Mouse (Mus musculus): ENCODE results near the gene Gprin3. TPM values are rescaled to one million over a fixed set of nuclear protein-coding genes. Genes with fewer than 3 reads are reported as not detected.

Gprin3 gene
- total RNA-seq (2014; rRNA removed) (26.9 and 33.4 TPM in 2 replicates), polyA plus RNA-seq (2012; rRNA removed) (1.6 and 1.9 TPM in 2 replicates)

GRCm38 (mm10) chr6:59425824-59426533 is at the start of gene Gprin3:
Gene Gprin3, minus strand, starts transcription at chr6:59426294.
- DNase-seq (ENCODE audit: extremely low read depth, low read depth, low spot score), result peak; percentile 86
- H3K9ac ChIP-seq (ENCODE audit: low read depth, low read length), result peak within 1 kb of the TSS; percentile 76
- peaks cover 21% of the 10 kb centered on the region for H3K4me1 ChIP-seq (ENCODE audit: control insufficient read depth, insufficient read depth, low read length)
- peak within 1 kb of the TSS; percentile 83 for H3K27ac ChIP-seq (replicated peaks; ENCODE audit: insufficient read depth, low read depth, low read length)
- peak within 1 kb of the TSS; percentile 87 for H3K4me3 ChIP-seq (ENCODE audit: insufficient read depth, low read depth, low read length)
- WGBS, result 3% methylated on average over 34 of the region's 34 CpGs
- peaks cover 21% of the 10 kb centered on the region for H3K79me2 ChIP-seq (ENCODE audit: control insufficient read depth, insufficient read depth, low read length)
- no peaks in the 10 kb centered on the region for H3K27me3 ChIP-seq (ENCODE audit: control insufficient read depth, insufficient read depth, low read length)
- no peak for TF ChIP-seq CTCF (IDR thresholded peaks at IDR 0.05; ENCODE audit: low read depth, low read length)
- peak; percentile 71 for TF ChIP-seq POLR2A (IDR thresholded peaks at IDR 0.05; ENCODE audit: extremely low read depth, insufficient read depth, low read length)
- H3K36me3 ChIP-seq (ENCODE audit: control insufficient read depth, insufficient read depth, low read length), result no peaks in the 10 kb centered on the region

- H3K4me1 ChIP-seq (ENCODE audit: control insufficient read depth, insufficient read depth, low read length), result peaks cover 8% of the 10 kb centered on the region; the same call in 1 of the 2 replicates
- no peak for TF ChIP-seq POLR2A (IDR thresholded peaks at IDR 0.05; ENCODE audit: extremely low read depth, insufficient read depth, low read length)
- TF ChIP-seq CTCF (IDR thresholded peaks at IDR 0.05; ENCODE audit: low read depth, low read length), result no peak
- H3K27me3 ChIP-seq (ENCODE audit: control insufficient read depth, insufficient read depth, low read length), result no peaks in the 10 kb centered on the region
- H3K79me2 ChIP-seq (ENCODE audit: control insufficient read depth, insufficient read depth, low read length), result no peaks in the 10 kb centered on the region
- no peaks in the 10 kb centered on the region for H3K36me3 ChIP-seq (ENCODE audit: control insufficient read depth, insufficient read depth, low read length)
- no peak overlapping the region for H3K27ac ChIP-seq (replicated peaks; ENCODE audit: insufficient read depth, low read depth, low read length)
- no peak overlapping the region for H3K9ac ChIP-seq (ENCODE audit: low read depth, low read length)
- no peak overlapping the region for H3K4me3 ChIP-seq (ENCODE audit: insufficient read depth, low read depth, low read length)
- DNase-seq (ENCODE audit: extremely low read depth, low read depth, low spot score), result no peak
Observed at GRCm38 (mm10) chr6:59458861-59459260, 32.8 kb upstream of the Gprin3 start.

- peak; percentile 76 for DNase-seq (ENCODE audit: extremely low read depth, low read depth, low spot score)
- Histone ChIP-seq H3K27me3 (ENCODE audit: control insufficient read depth, insufficient read depth, low read length) (no peaks in the 10 kb centered on the region), H3K27ac (replicated peaks; ENCODE audit: insufficient read depth, low read depth, low read length) (no peak overlapping the region; the same call in 1 of the 2 replicates), H3K36me3 (ENCODE audit: control insufficient read depth, insufficient read depth, low read length) (no peaks in the 10 kb centered on the region), H3K9ac (ENCODE audit: low read depth, low read length) (no peak overlapping the region), H3K4me1 (ENCODE audit: control insufficient read depth, insufficient read depth, low read length) (peaks cover 11% of the 10 kb centered on the region; the same call in 1 of the 2 replicates), H3K4me3 (ENCODE audit: insufficient read depth, low read depth, low read length) (no peak overlapping the region), H3K79me2 (ENCODE audit: control insufficient read depth, insufficient read depth, low read length) (no peaks in the 10 kb centered on the region)
- TF ChIP-seq POLR2A (IDR thresholded peaks at IDR 0.05; ENCODE audit: extremely low read depth, insufficient read depth, low read length) (no peak), CTCF (IDR thresholded peaks at IDR 0.05; ENCODE audit: low read depth, low read length) (no peak)
- WGBS, result 9% methylated on average over 1 of the region's 1 CpGs
Observed at GRCm38 (mm10) chr6:59456116-59456515, 30.0 kb upstream of the Gprin3 start.

- no peak for TF ChIP-seq CTCF (IDR thresholded peaks at IDR 0.05; ENCODE audit: low read depth, low read length)
- TF ChIP-seq POLR2A (IDR thresholded peaks at IDR 0.05; ENCODE audit: extremely low read depth, insufficient read depth, low read length), result no peak
- peaks cover 16% of the 10 kb centered on the region; the same call in 1 of the 2 replicates for H3K4me1 ChIP-seq (ENCODE audit: control insufficient read depth, insufficient read depth, low read length)
- H3K4me3 ChIP-seq (ENCODE audit: insufficient read depth, low read depth, low read length), result no peak overlapping the region
- H3K79me2 ChIP-seq (ENCODE audit: control insufficient read depth, insufficient read depth, low read length), result no peaks in the 10 kb centered on the region
- peak; percentile 98 for DNase-seq (ENCODE audit: extremely low read depth, low read depth, low spot score)
- H3K36me3 ChIP-seq (ENCODE audit: control insufficient read depth, insufficient read depth, low read length), result no peaks in the 10 kb centered on the region
- H3K27me3 ChIP-seq (ENCODE audit: control insufficient read depth, insufficient read depth, low read length), result no peaks in the 10 kb centered on the region
- WGBS, result 28% methylated on average over 3 of the region's 3 CpGs
- H3K9ac ChIP-seq (ENCODE audit: low read depth, low read length), result no peak overlapping the region
- peak overlapping the region; percentile 77; the same call in 1 of the 2 replicates for H3K27ac ChIP-seq (replicated peaks; ENCODE audit: insufficient read depth, low read depth, low read length)
Observed at GRCm38 (mm10) chr6:59451348-59451747, 25.3 kb upstream of the Gprin3 start.

GRCm38 (mm10) chr6:59445101-59445503 is 19.0 kb upstream of the Gprin3 start:
- Histone ChIP-seq H3K79me2 (ENCODE audit: control insufficient read depth, insufficient read depth, low read length) (no peaks in the 10 kb centered on the region), H3K4me1 (ENCODE audit: control insufficient read depth, insufficient read depth, low read length) (peaks cover 4% of the 10 kb centered on the region; the same call in 1 of the 2 replicates), H3K9ac (ENCODE audit: low read depth, low read length) (no peak overlapping the region), H3K4me3 (ENCODE audit: insufficient read depth, low read depth, low read length) (no peak overlapping the region), H3K27me3 (ENCODE audit: control insufficient read depth, insufficient read depth, low read length) (no peaks in the 10 kb centered on the region), H3K36me3 (ENCODE audit: control insufficient read depth, insufficient read depth, low read length) (no peaks in the 10 kb centered on the region), H3K27ac (replicated peaks; ENCODE audit: insufficient read depth, low read depth, low read length) (no peak overlapping the region)
- TF ChIP-seq POLR2A (IDR thresholded peaks at IDR 0.05; ENCODE audit: extremely low read depth, insufficient read depth, low read length), result no peak
- TF ChIP-seq CTCF (IDR thresholded peaks at IDR 0.05; ENCODE audit: low read depth, low read length), result no peak
- 78% methylated on average over 3 of the region's 3 CpGs for WGBS
- DNase-seq (ENCODE audit: extremely low read depth, low read depth, low spot score), result no peak

- no peak overlapping the region for H3K27ac ChIP-seq (replicated peaks; ENCODE audit: insufficient read depth, low read depth, low read length)
- H3K79me2 ChIP-seq (ENCODE audit: control insufficient read depth, insufficient read depth, low read length), result no peaks in the 10 kb centered on the region
- 60% methylated on average over 3 of the region's 3 CpGs for WGBS
- no peak overlapping the region for H3K4me3 ChIP-seq (ENCODE audit: insufficient read depth, low read depth, low read length)
- H3K9ac ChIP-seq (ENCODE audit: low read depth, low read length), result no peak overlapping the region
- no peak for DNase-seq (ENCODE audit: extremely low read depth, low read depth, low spot score)
- H3K36me3 ChIP-seq (ENCODE audit: control insufficient read depth, insufficient read depth, low read length), result no peaks in the 10 kb centered on the region
- TF ChIP-seq POLR2A (IDR thresholded peaks at IDR 0.05; ENCODE audit: extremely low read depth, insufficient read depth, low read length) (no peak), CTCF (IDR thresholded peaks at IDR 0.05; ENCODE audit: low read depth, low read length) (no peak)
- no peaks in the 10 kb centered on the region for H3K27me3 ChIP-seq (ENCODE audit: control insufficient read depth, insufficient read depth, low read length)
- H3K4me1 ChIP-seq (ENCODE audit: control insufficient read depth, insufficient read depth, low read length), result no peaks in the 10 kb centered on the region; the same call in 1 of the 2 replicates
Observed at GRCm38 (mm10) chr6:59435906-59436305, 9.8 kb upstream of the Gprin3 start.

Data from liver, adult 2 months (tissue).